Comparison of ENCODE assay signal across 11 mouse cellular contexts in genomic region chr2:24460808-24461127, GRCm38 (mm10). TPM values are rescaled to one million over a fixed set of nuclear protein-coding genes. Genes with fewer than 3 reads are reported as not detected.
DNase-seq lines count a peak whose midpoint lies in the region; ATAC-seq and TF ChIP-seq lines count a peak whose summit lies in the region.
"Had no signal": no experiment of that assay in that cellular context is flagged by ENCODE, and none has a peak within 500 bp of the region (broad histone marks: within the 10 kb centered on the region; RNA-seq: fewer than 3 reads in every experiment).

No protein-coding gene starts in this region.

- H3K36me3 ChIP-seq in ES-E14 (ENCODE audit: control insufficient read depth, insufficient read depth, low read length, poor library complexity, severe bottlenecking): no peaks in the 10 kb centered on the region
- no peaks in the 10 kb centered on the region for H3K36me3 ChIP-seq in intestine, embryonic 15.5 days
- no peaks in the 10 kb centered on the region for H3K36me3 ChIP-seq in liver, embryonic 11.5 days (ENCODE audit: control insufficient read depth, insufficient read depth, low read length)
- H3K36me3 ChIP-seq in forebrain, embryonic 10.5 days (replicated peaks): no peaks in the 10 kb centered on the region

- DNase-seq in 416B (ENCODE audit: low read depth): peak; percentile 26
- peak; percentile 50 for DNase-seq in ES-E14 (ENCODE audit: low read depth, low spot score)
- DNase-seq in liver, embryonic 11.5 days (ENCODE audit: low spot score): no peak
- DNase-seq in layer of hippocampus, postnatal 36 days: no peak
- no peak for DNase-seq in cerebellum, adult 9-11 months
- no peak for DNase-seq in forebrain, embryonic 10.5 days (ENCODE audit: extremely low spot score, low spot score)
- DNase-seq: cerebellum, adult 8-10 months; heart, postnatal 10 days; thymus, postnatal 4 days had no signal

- in situ Hi-C loops in ES-E14 (cut with MboI; ENCODE audit: low sequenced_read_pairs in 2 of 2, unreplicated experiment in 2 of 2): no loop called here

- peaks cover 0 to 4% of the 10 kb centered on the region in 2 experiments; a peak in 2 of 4 replicates for H3K4me1 ChIP-seq in ES-E14 (ENCODE audit: control insufficient read depth in 2 of 2, insufficient read depth in 2 of 2, low read length in 2 of 2, poor library complexity in 1 of 2)
- H3K4me1 ChIP-seq in intestine, embryonic 15.5 days (replicated peaks): peaks cover 7% of the 10 kb centered on the region; the same call in 1 of the 2 replicates
- H3K4me1 ChIP-seq in liver, embryonic 11.5 days (replicated peaks; ENCODE audit: control insufficient read depth, insufficient read depth, low read length): no peaks in the 10 kb centered on the region
- peaks cover 6% of the 10 kb centered on the region for H3K4me1 ChIP-seq in forebrain, embryonic 10.5 days

- peak; percentile 90 for ATAC-seq in intestine, embryonic 15.5 days
- ATAC-seq in liver, embryonic 11.5 days (replicated peaks; ENCODE audit: low FRiP score): peak; percentile 72; the same call in 1 of the 2 replicates

- H3K4me2 ChIP-seq in intestine, embryonic 15.5 days (replicated peaks): peak overlapping the region; percentile 49
- no peak overlapping the region for H3K4me2 ChIP-seq in liver, embryonic 11.5 days

- peak overlapping the region; percentile 38; the same call in 1 of the 2 replicates for H3K9ac ChIP-seq in ES-E14 (ENCODE audit: insufficient read depth, low read depth, low read length, poor library complexity, severe bottlenecking)
- H3K9ac ChIP-seq in intestine, embryonic 15.5 days: no peak overlapping the region
- no peak overlapping the region for H3K9ac ChIP-seq in liver, embryonic 11.5 days (ENCODE audit: low read depth, low read length)

- H3K27me3 ChIP-seq in intestine, embryonic 15.5 days (replicated peaks): no peaks in the 10 kb centered on the region
- H3K27me3 ChIP-seq in liver, embryonic 11.5 days (replicated peaks; ENCODE audit: control insufficient read depth, insufficient read depth, low read length): no peaks in the 10 kb centered on the region; the same call in 1 of the 2 replicates
- peaks cover 37% of the 10 kb centered on the region for H3K27me3 ChIP-seq in forebrain, embryonic 10.5 days (ENCODE audit: poor library complexity, severe bottlenecking)

- H3K4me3 ChIP-seq in ES-E14 (ENCODE audit: insufficient read depth in 1 of 2, low read depth in 1 of 2, low read length in 2 of 2, poor library complexity in 1 of 2, severe bottlenecking in 1 of 2): 0 out of 4 replicates have a peak overlapping the region, but pooled peaks of 1 of the 2 experiments have one; percentile 26
- H3K4me3 ChIP-seq in intestine, embryonic 15.5 days (replicated peaks): no peak overlapping the region
- H3K4me3 ChIP-seq in liver, embryonic 11.5 days (ENCODE audit: low read depth, low read length): no peak overlapping the region
- no peak overlapping the region for H3K4me3 ChIP-seq in forebrain, embryonic 10.5 days

- WGBS in intestine, embryonic 15.5 days: 18% methylated on average over 2 of the region's 2 CpGs
- WGBS in liver, embryonic 11.5 days: 0% methylated on average over 1 of the region's 2 CpGs
- WGBS in forebrain, embryonic 10.5 days: 0% methylated on average over 1 of the region's 2 CpGs

- no peaks in the 10 kb centered on the region for H3K9me3 ChIP-seq in ES-E14 (ENCODE audit: control insufficient read depth, insufficient read depth, low read depth, low read length)
- H3K9me3 ChIP-seq in intestine, embryonic 15.5 days: no peaks in the 10 kb centered on the region
- no peaks in the 10 kb centered on the region for H3K9me3 ChIP-seq in liver, embryonic 11.5 days (ENCODE audit: control insufficient read depth, low read length)
- no peaks in the 10 kb centered on the region for H3K9me3 ChIP-seq in forebrain, embryonic 10.5 days

- no peak overlapping the region for H3K27ac ChIP-seq in ES-E14 (ENCODE audit: insufficient read depth, low read depth, low read length, poor library complexity, severe bottlenecking)
- 0 out of 2 replicates have a peak overlapping the region, but pooled peaks have one; percentile 41 for H3K27ac ChIP-seq in intestine, embryonic 15.5 days
- no peak overlapping the region for H3K27ac ChIP-seq in liver, embryonic 11.5 days (ENCODE audit: low read depth, low read length)
- H3K27ac ChIP-seq in forebrain, embryonic 10.5 days: no peak overlapping the region

TF ChIP-seq in ES-E14, 5 proteins besides CTCF, POLR2A, EP300 and RAD21:
- TF ChIP-seq ZNF384 (IDR thresholded peaks at IDR 0.05; ENCODE audit: low read depth, low read length): no peak
- no peak for TF ChIP-seq HCFC1 (IDR thresholded peaks at IDR 0.05; ENCODE audit: borderline replicate concordance, insufficient read depth, low read length)
- no peak for TF ChIP-seq MAFK (IDR thresholded peaks at IDR 0.05; ENCODE audit: insufficient read depth, low read depth, low read length)
- TF ChIP-seq ZC3H11A (IDR thresholded peaks at IDR 0.05; ENCODE audit: borderline replicate concordance, low read depth, low read length): no peak
- TF ChIP-seq CHD2 (IDR thresholded peaks at IDR 0.05; ENCODE audit: low read depth, low read length): no peak

RNA-seq across cellular contexts. Expression of gene Pax8, which starts 14.6 kb away (rescaled TPM):
- 1.5 and 2.2 TPM in 2 replicates for total RNA-seq in ES-E14 (2012; rRNA removed)
- 0.73 and 1.1 TPM in 2 replicates for polyA plus RNA-seq in intestine, embryonic 15.5 days (2015; fragmentation: Nextera tagmentation; extraction: Ambion mirVana)
- 0.44 and 0.62 TPM in 2 replicates for polyA plus RNA-seq in liver, embryonic 11.5 days (2014; fragmentation: Nextera tagmentation; extraction: Ambion mirVana)
- not detected for total RNA-seq in layer of hippocampus, postnatal 36 days (2021)
- 0.43 and 0.56 TPM in 2 replicates for polyA plus RNA-seq in forebrain, embryonic 10.5 days (2016; fragmentation: Nextera tagmentation; extraction: Ambion mirVana)
- total RNA-seq: heart, postnatal 10 days; left cerebral cortex, adult 8-10 months had no signal

Comparison
In these comparisons a context has a peak if more than half of its experiments do, and no peak if none do; other contexts are left out.
1. DNase-seq: peak in 416B (single experiment) and ES-E14 (single experiment); none in liver, embryonic 11.5 days (single experiment), layer of hippocampus, postnatal 36 days (0 of 2), cerebellum, adult 9-11 months (single experiment) and forebrain, embryonic 10.5 days (single experiment).